Comparison of ENCODE assay signal across 19 mouse cellular contexts in the genomic region with DNA sequence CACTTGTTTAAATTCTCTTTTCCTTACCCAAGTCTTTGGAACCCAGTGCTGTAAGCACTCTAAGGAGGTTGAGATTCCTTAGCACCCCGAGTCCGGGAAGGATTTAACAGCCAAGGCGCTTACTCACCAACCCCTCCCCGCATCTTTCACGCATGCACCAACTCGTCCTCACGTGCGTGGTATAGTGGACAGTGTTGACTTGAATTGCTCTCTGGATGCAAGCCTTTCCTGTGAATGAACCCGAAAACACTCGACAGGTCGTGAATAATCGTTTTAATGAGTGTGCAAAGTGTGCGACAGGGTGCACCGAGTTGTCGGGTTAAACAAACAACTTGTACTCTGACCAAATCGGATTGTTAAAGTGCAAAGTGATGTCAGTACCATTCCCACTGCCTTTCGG. TPM values are rescaled to one million over a fixed set of nuclear protein-coding genes. Genes with fewer than 3 reads are reported as not detected.
DNase-seq lines count a peak whose midpoint lies in the region; ATAC-seq and TF ChIP-seq lines count a peak whose summit lies in the region.
"Had no signal": no experiment of that assay in that cellular context is flagged by ENCODE, and none has a peak within 500 bp of the region (broad histone marks: within the 10 kb centered on the region; RNA-seq: fewer than 3 reads in every experiment).

No protein-coding gene starts in this region.

- H3K4me2 ChIP-seq in forebrain, embryonic 16.5 days (ENCODE audit: low read length), result peak overlapping the region; percentile 74
- H3K4me2 ChIP-seq: midbrain, embryonic 12.5 days had no signal

- DNase-seq in left cerebral cortex, postnatal 36 days (ENCODE audit: low spot score in 2 of 2), result peak; percentile 59 to 62
- no peak for DNase-seq in left cerebral cortex, adult 8-10 months (ENCODE audit: low spot score in 2 of 2)
- DNase-seq in brain, embryonic 14.5 days (ENCODE audit: low read depth), result peak; percentile 92
- DNase-seq in embryo, embryonic 11 days, result peak; percentile 44
- no peak for DNase-seq in adrenal gland, postnatal 36 days
- DNase-seq: cerebellum, adult 11-12 months; gastrocnemius, postnatal 14 days; lung, postnatal 10 days; thymus, adult 2 months had no signal

- no peak for TF ChIP-seq POLR2A in brain, embryonic 14.5 days (IDR thresholded peaks at IDR 0.05; ENCODE audit: borderline replicate concordance, extremely low read depth, insufficient read depth, insufficient read length, poor library complexity, severe bottlenecking)

- H3K36me3 ChIP-seq in forebrain, embryonic 16.5 days (ENCODE audit: control insufficient read depth, insufficient read depth), result no peaks in the 10 kb centered on the region
- H3K36me3 ChIP-seq: midbrain, embryonic 12.5 days had no signal

- ATAC-seq in forebrain, embryonic 16.5 days, result peak; percentile 34
- ATAC-seq in erythroid progenitor cell, adult 5-6 weeks (replicated peaks; ENCODE audit: low FRiP score, poor library complexity, severe bottlenecking), result no peak
- ATAC-seq: activated CD4-positive, CD25-positive, alpha-beta regulatory T cell, adult 4 months; CD4-positive, CD25-positive, alpha-beta regulatory T cell, adult 4 months had no signal

- peaks cover 14% of the 10 kb centered on the region for H3K4me1 ChIP-seq in forebrain, embryonic 16.5 days (replicated peaks; ENCODE audit: control insufficient read depth, insufficient read depth, low read length)
- H3K4me1 ChIP-seq: midbrain, embryonic 12.5 days had no signal

- intact Hi-C loops in left cerebral cortex, postnatal 36 days (cut with DNase I), result loop anchor here (5.0 kb wide), 2 partner anchors 557 to 717 kb away; no protein-coding TSS in a partner anchor

- no peak for TF ChIP-seq CTCF in brain, embryonic 14.5 days (IDR thresholded peaks at IDR 0.05; ENCODE audit: borderline replicate concordance, extremely low read depth, insufficient read depth, insufficient read length)

- H3K9ac ChIP-seq in forebrain, embryonic 16.5 days (replicated peaks; ENCODE audit: low read depth, low read length), result peak overlapping the region; percentile 71
- H3K9ac ChIP-seq: liver, embryonic 14.5 days; midbrain, embryonic 12.5 days had no signal

- peak overlapping the region; percentile 95 for H3K27ac ChIP-seq in forebrain, embryonic 16.5 days (ENCODE audit: low read length)
- H3K27ac ChIP-seq: kidney, postnatal 0 days; liver, embryonic 14.5 days; midbrain, embryonic 12.5 days had no signal

- H3K9me3 ChIP-seq in forebrain, embryonic 16.5 days (ENCODE audit: control insufficient read depth, low read length), result no peaks in the 10 kb centered on the region
- H3K9me3 ChIP-seq: midbrain, embryonic 12.5 days had no signal

- no peaks in the 10 kb centered on the region for H3K27me3 ChIP-seq in forebrain, embryonic 16.5 days (replicated peaks; ENCODE audit: control insufficient read depth, insufficient read depth, low read length)

- H3K4me3 ChIP-seq in forebrain, embryonic 16.5 days (replicated peaks; ENCODE audit: low read length), result peak overlapping the region; percentile 42
- H3K4me3 ChIP-seq: midbrain, embryonic 12.5 days had no signal

- under 1% methylated on average over 17 of the region's 17 CpGs for WGBS in forebrain, embryonic 16.5 days

RNA-seq across cellular contexts. Expression of gene Gm43517, which starts 9.9 kb away (rescaled TPM):
- 10 to 100 TPM in 1 of 2 experiments, 1 to 10 TPM in 1; 4.7 to 11.3 TPM for total RNA-seq in left cerebral cortex, postnatal 36 days (2021)
- 1 to 10 TPM; 5.9 to 7.2 (median 6.5) TPM for total RNA-seq in left cerebral cortex, adult 8-10 months (2022)
- 1.5 and 4.7 TPM in 2 replicates for polyA plus RNA-seq in brain, embryonic 14.5 days (2012; rRNA removed)
- 3.6 and 4.0 TPM in 2 replicates for polyA plus RNA-seq in forebrain, embryonic 16.5 days (2015; fragmentation: Nextera tagmentation; extraction: Ambion mirVana)
- total RNA-seq in erythroid progenitor cell, adult 5-6 weeks (2015; ENCODE audit: low replicate concordance), result not detected in 2 replicates
- not detected in 2 replicates for total RNA-seq in erythroid progenitor cell, adult 5-6 weeks (2017; ENCODE audit: low replicate concordance)
- not detected for total RNA-seq in adrenal gland, postnatal 36 days (2021)
- total RNA-seq: gastrocnemius, postnatal 14 days; heart, postnatal 25 days had no signal
- polyA plus RNA-seq: activated CD4-positive, CD25-positive, alpha-beta regulatory T cell, adult 4 months; CD4-positive, CD25-positive, alpha-beta regulatory T cell, adult 4 months; intestine, embryonic 14.5 days; kidney, postnatal 0 days; liver, embryonic 14.5 days; neural tube, embryonic 14.5 days had no signal

RNA-seq across cellular contexts. Expression of gene Foxg1, which starts 12.4 kb away (rescaled TPM):
- total RNA-seq in left cerebral cortex, postnatal 36 days (2021), result 100 to 1,000 TPM; 110 to 120 TPM
- 100 to 1,000 TPM in 1 of 4 experiments, 10 to 100 TPM in 3; 89.6 to 102 (median 96.9) TPM for total RNA-seq in left cerebral cortex, adult 8-10 months (2022)
- 76.0 and 160 TPM in 2 replicates for polyA plus RNA-seq in brain, embryonic 14.5 days (2012; rRNA removed)
- polyA plus RNA-seq in forebrain, embryonic 16.5 days (2015; fragmentation: Nextera tagmentation; extraction: Ambion mirVana), result 92.9 and 103 TPM in 2 replicates
- total RNA-seq in erythroid progenitor cell, adult 5-6 weeks (2015; ENCODE audit: low replicate concordance), result not detected in 2 replicates
- total RNA-seq in erythroid progenitor cell, adult 5-6 weeks (2017; ENCODE audit: low replicate concordance), result not detected in 2 replicates
- total RNA-seq in adrenal gland, postnatal 36 days (2021), result not detected
- total RNA-seq: gastrocnemius, postnatal 14 days; heart, postnatal 25 days had no signal
- polyA plus RNA-seq: activated CD4-positive, CD25-positive, alpha-beta regulatory T cell, adult 4 months; CD4-positive, CD25-positive, alpha-beta regulatory T cell, adult 4 months; intestine, embryonic 14.5 days; kidney, postnatal 0 days; liver, embryonic 14.5 days; neural tube, embryonic 14.5 days had no signal

Comparison
In these comparisons a context has a peak if more than half of its experiments do, and no peak if none do; other contexts are left out.
1. DNase-seq: peak in left cerebral cortex, postnatal 36 days (2 of 2), brain, embryonic 14.5 days (single experiment) and embryo, embryonic 11 days (single experiment); none in left cerebral cortex, adult 8-10 months (0 of 2) and adrenal gland, postnatal 36 days (0 of 2).
2. RNA of gene Gm43517, which starts 9.9 kb away (total RNA-seq): 4.7 to 11.3 TPM in left cerebral cortex, postnatal 36 days and 5.9 to 7.2 TPM in left cerebral cortex, adult 8-10 months; not detected in erythroid progenitor cell, adult 5-6 weeks and not detected in adrenal gland, postnatal 36 days; every median in the first group is over 4 times any median in the second.
3. RNA of gene Foxg1, which starts 12.4 kb away (total RNA-seq): 110 to 120 TPM in left cerebral cortex, postnatal 36 days and 89.6 to 102 TPM in left cerebral cortex, adult 8-10 months; not detected in erythroid progenitor cell, adult 5-6 weeks and not detected in adrenal gland, postnatal 36 days; every median in the first group is over 10 times any median in the second.